Mouse (Mus musculus): ENCODE data around the gene Gtf3c2. TPM values are rescaled to one million over a fixed set of nuclear protein-coding genes. Genes with fewer than 3 reads are reported as not detected.

Gene Gtf3c2
- polyA plus RNA-seq, 1 experiment = 36.9 TPM

DNA sequence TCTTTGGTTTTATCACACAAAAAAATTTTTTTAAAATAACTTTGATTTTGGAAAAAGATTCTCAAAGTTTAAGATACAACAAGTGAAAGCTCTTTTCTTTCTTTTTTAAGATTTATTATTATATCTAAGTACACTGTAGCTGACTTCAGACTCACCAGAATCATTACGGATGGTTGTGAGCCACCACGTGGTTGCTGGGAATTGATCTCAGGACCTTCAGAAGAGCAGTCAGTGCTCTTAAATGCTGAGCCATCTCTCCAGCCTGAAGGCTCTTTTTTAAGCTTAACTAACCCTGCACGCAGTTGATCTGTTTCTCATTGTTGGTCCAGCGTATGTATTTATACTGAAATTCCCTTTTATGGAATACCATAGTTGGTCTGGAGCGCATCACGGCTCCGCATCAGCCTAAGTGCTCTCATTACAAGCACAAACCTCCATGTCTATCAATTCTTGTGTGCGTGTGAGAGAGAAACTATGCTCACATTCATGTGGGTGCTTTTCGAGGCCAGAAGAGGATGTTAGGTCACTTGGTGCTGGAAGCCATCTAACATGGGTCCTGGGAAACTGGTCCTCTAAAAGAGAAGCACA lies 1.3 kb upstream of the Gtf3c2 start:
- no peak overlapping the region for H3K4me3 ChIP-seq (ENCODE audit: insufficient read depth, poor library complexity, severe bottlenecking)
- peaks cover 50% of the 10 kb centered on the region for H3K79me2 ChIP-seq (ENCODE audit: control insufficient read depth, insufficient read depth)
- TF ChIP-seq MYOD1 (IDR thresholded peaks at IDR 0.05; ENCODE audit: control insufficient read depth, insufficient read length, low read depth) (no peak), FOSL1 (IDR thresholded peaks at IDR 0.05; ENCODE audit: insufficient read depth, low read length, poor library complexity, severe bottlenecking) (no peak), MAX (IDR thresholded peaks at IDR 0.05) (no peak), CTCF (IDR thresholded peaks at IDR 0.05; ENCODE audit: control insufficient read depth, insufficient read depth, insufficient read length) (no peak), CEBPB (IDR thresholded peaks at IDR 0.05; ENCODE audit: low read depth) (no peak), USF1 (IDR thresholded peaks at IDR 0.05; ENCODE audit: low read depth) (no peak), MYOG (IDR thresholded peaks at IDR 0.05; ENCODE audit: control insufficient read depth, extremely low read depth, insufficient read length) (no peak)
- H3K27me3 ChIP-seq (ENCODE audit: control insufficient read depth, insufficient read depth, insufficient read length) = no peaks in the 10 kb centered on the region
- no peak overlapping the region for H3ac ChIP-seq (ENCODE audit: control insufficient read depth, insufficient read length, low read depth)
- peaks cover 7% of the 10 kb centered on the region for H3K36me3 ChIP-seq (ENCODE audit: control insufficient read depth, insufficient read depth)
- H3K79me3 ChIP-seq (ENCODE audit: low read depth) = peaks cover 42% of the 10 kb centered on the region

- Histone ChIP-seq H3K79me2 (ENCODE audit: control insufficient read depth, insufficient read depth) (peaks cover 69% of the 10 kb centered on the region), H3K36me3 (ENCODE audit: control insufficient read depth, insufficient read depth) (peaks cover 17% of the 10 kb centered on the region), H3ac (ENCODE audit: control insufficient read depth, insufficient read length, low read depth) (peak overlapping the region; percentile 67), H3K4me3 (ENCODE audit: insufficient read depth, poor library complexity, severe bottlenecking) (peak overlapping the region; percentile 98), H3K79me3 (ENCODE audit: low read depth) (peaks cover 60% of the 10 kb centered on the region), H3K27me3 (ENCODE audit: control insufficient read depth, insufficient read depth, insufficient read length) (no peaks in the 10 kb centered on the region)
- TF ChIP-seq CEBPB (IDR thresholded peaks at IDR 0.05; ENCODE audit: low read depth) (no peak), USF1 (IDR thresholded peaks at IDR 0.05; ENCODE audit: low read depth) (no peak), MYOG (IDR thresholded peaks at IDR 0.05; ENCODE audit: control insufficient read depth, extremely low read depth, insufficient read length) (no peak), MYOD1 (IDR thresholded peaks at IDR 0.05; ENCODE audit: control insufficient read depth, insufficient read length, low read depth) (no peak), MAX (IDR thresholded peaks at IDR 0.05) (no peak), FOSL1 (IDR thresholded peaks at IDR 0.05; ENCODE audit: insufficient read depth, low read length, poor library complexity, severe bottlenecking) (no peak), CTCF (IDR thresholded peaks at IDR 0.05; ENCODE audit: control insufficient read depth, insufficient read depth, insufficient read length) (no peak)
Observed at GRCm38 (mm10) chr5:31179301-31179765, 611 bp downstream of the Gtf3c2 start.

- TF ChIP-seq USF1 (IDR thresholded peaks at IDR 0.05; ENCODE audit: low read depth) (no peak), MAX (IDR thresholded peaks at IDR 0.05) (no peak), FOSL1 (IDR thresholded peaks at IDR 0.05; ENCODE audit: insufficient read depth, low read length, poor library complexity, severe bottlenecking) (no peak), MYOG (IDR thresholded peaks at IDR 0.05; ENCODE audit: control insufficient read depth, extremely low read depth, insufficient read length) (no peak), CEBPB (IDR thresholded peaks at IDR 0.05; ENCODE audit: low read depth) (no peak), CTCF (IDR thresholded peaks at IDR 0.05; ENCODE audit: control insufficient read depth, insufficient read depth, insufficient read length) (no peak)
- H3K4me3 ChIP-seq (ENCODE audit: insufficient read depth, poor library complexity, severe bottlenecking) = no peak overlapping the region
- no peaks in the 10 kb centered on the region for H3K27me3 ChIP-seq (ENCODE audit: control insufficient read depth, insufficient read depth, insufficient read length)
- no peaks in the 10 kb centered on the region for H3K79me3 ChIP-seq (ENCODE audit: low read depth)
- H3ac ChIP-seq (ENCODE audit: control insufficient read depth, insufficient read length, low read depth) = no peak overlapping the region
- peaks cover under 1% of the 10 kb centered on the region for H3K79me2 ChIP-seq (ENCODE audit: control insufficient read depth, insufficient read depth)
- H3K36me3 ChIP-seq (ENCODE audit: control insufficient read depth, insufficient read depth) = peaks cover 93% of the 10 kb centered on the region
Observed at GRCm38 (mm10) chr5:31168630-31169029, 11.3 kb downstream of the Gtf3c2 start.

- Histone ChIP-seq H3K79me2 (ENCODE audit: control insufficient read depth, insufficient read depth) (no peaks in the 10 kb centered on the region), H3K27me3 (ENCODE audit: control insufficient read depth, insufficient read depth, insufficient read length) (no peaks in the 10 kb centered on the region), H3K79me3 (ENCODE audit: low read depth) (no peaks in the 10 kb centered on the region), H3K36me3 (ENCODE audit: control insufficient read depth, insufficient read depth) (peaks cover 93% of the 10 kb centered on the region), H3ac (ENCODE audit: control insufficient read depth, insufficient read length, low read depth) (no peak overlapping the region), H3K4me3 (ENCODE audit: insufficient read depth, poor library complexity, severe bottlenecking) (no peak overlapping the region)
- TF ChIP-seq CEBPB (IDR thresholded peaks at IDR 0.05; ENCODE audit: low read depth) (no peak), MYOG (IDR thresholded peaks at IDR 0.05; ENCODE audit: control insufficient read depth, extremely low read depth, insufficient read length) (no peak), CTCF (IDR thresholded peaks at IDR 0.05; ENCODE audit: control insufficient read depth, insufficient read depth, insufficient read length) (no peak), USF1 (IDR thresholded peaks at IDR 0.05; ENCODE audit: low read depth) (no peak), MAX (IDR thresholded peaks at IDR 0.05) (no peak), FOSL1 (IDR thresholded peaks at IDR 0.05; ENCODE audit: insufficient read depth, low read length, poor library complexity, severe bottlenecking) (no peak), MYOD1 (IDR thresholded peaks at IDR 0.05; ENCODE audit: control insufficient read depth, insufficient read length, low read depth) (no peak)
Observed at GRCm38 (mm10) chr5:31164878-31165277, 15.1 kb downstream of the Gtf3c2 start.

DNA sequence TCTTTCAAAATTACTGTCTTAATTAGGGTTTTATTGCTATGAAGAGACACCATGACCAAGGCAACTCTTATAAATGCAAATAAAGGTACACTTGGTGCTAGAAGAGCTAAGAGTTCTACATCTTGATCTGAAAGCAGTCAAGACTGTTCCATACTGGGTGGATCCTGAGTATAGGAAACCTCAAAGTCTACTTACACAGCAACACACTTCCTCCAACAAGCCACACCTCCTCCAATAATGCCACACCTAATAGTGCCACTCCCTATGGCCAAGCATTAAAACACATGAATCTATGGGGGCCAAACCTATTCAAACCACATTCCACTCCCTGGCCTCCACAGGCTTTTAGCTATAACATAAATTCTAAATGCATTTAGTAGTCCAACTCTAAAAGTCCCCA lies 17.5 kb downstream of the Gtf3c2 start:
- Histone ChIP-seq H3ac (ENCODE audit: control insufficient read depth, insufficient read length, low read depth) (no peak overlapping the region), H3K36me3 (ENCODE audit: control insufficient read depth, insufficient read depth) (peaks cover 96% of the 10 kb centered on the region), H3K4me3 (ENCODE audit: insufficient read depth, poor library complexity, severe bottlenecking) (no peak overlapping the region), H3K27me3 (ENCODE audit: control insufficient read depth, insufficient read depth, insufficient read length) (no peaks in the 10 kb centered on the region), H3K79me2 (ENCODE audit: control insufficient read depth, insufficient read depth) (no peaks in the 10 kb centered on the region), H3K79me3 (ENCODE audit: low read depth) (no peaks in the 10 kb centered on the region)
- TF ChIP-seq CEBPB (IDR thresholded peaks at IDR 0.05; ENCODE audit: low read depth) = no peak
- TF ChIP-seq CTCF (IDR thresholded peaks at IDR 0.05; ENCODE audit: control insufficient read depth, insufficient read depth, insufficient read length) = no peak
- TF ChIP-seq FOSL1 (IDR thresholded peaks at IDR 0.05; ENCODE audit: insufficient read depth, low read length, poor library complexity, severe bottlenecking) = no peak
- no peak for TF ChIP-seq MYOD1 (IDR thresholded peaks at IDR 0.05; ENCODE audit: control insufficient read depth, insufficient read length, low read depth)
- TF ChIP-seq MAX (IDR thresholded peaks at IDR 0.05) = no peak
- no peak for TF ChIP-seq USF1 (IDR thresholded peaks at IDR 0.05; ENCODE audit: low read depth)
- TF ChIP-seq MYOG (IDR thresholded peaks at IDR 0.05; ENCODE audit: control insufficient read depth, extremely low read depth, insufficient read length) = no peak
